Mouse (Mus musculus): ENCODE data around the gene Ccdc180.

Gene Ccdc180

GRCm38 (mm10) chr4:45890066-45890761 lies at the start of gene Ccdc180:
Gene Ccdc180 (plus strand): TSS chr4:45890303.
- DNase-seq (ENCODE audit: low spot score in 2 of 2) = peak; percentile 25 to 26

GRCm38 (mm10) chr4:45844355-45844754 lies 45.7 kb upstream of the Ccdc180 start:
- DNase-seq (ENCODE audit: low spot score in 2 of 2) = peak; percentile 51 to 63

DNA sequence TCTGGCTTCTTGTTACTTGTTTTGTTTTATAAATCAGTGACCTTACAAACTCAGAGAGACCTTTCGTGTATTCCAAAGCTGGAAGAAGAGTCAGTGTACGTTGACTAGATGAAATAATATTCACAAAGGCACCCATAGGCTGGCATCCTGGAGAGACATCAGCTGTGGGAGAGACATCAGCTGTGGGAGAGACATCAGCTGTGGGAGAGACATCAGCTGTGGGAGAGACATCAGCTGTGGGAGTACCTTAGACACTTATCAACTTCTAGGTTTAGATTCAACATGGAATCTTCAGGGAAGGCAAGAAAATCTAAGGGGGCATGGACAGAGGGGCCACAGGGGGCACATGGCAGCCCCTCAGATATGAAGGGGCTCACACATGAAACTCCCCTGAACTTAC lies 43.8 kb upstream of the Ccdc180 start:
- DNase-seq (ENCODE audit: low spot score in 2 of 2) = no peak

DNA sequence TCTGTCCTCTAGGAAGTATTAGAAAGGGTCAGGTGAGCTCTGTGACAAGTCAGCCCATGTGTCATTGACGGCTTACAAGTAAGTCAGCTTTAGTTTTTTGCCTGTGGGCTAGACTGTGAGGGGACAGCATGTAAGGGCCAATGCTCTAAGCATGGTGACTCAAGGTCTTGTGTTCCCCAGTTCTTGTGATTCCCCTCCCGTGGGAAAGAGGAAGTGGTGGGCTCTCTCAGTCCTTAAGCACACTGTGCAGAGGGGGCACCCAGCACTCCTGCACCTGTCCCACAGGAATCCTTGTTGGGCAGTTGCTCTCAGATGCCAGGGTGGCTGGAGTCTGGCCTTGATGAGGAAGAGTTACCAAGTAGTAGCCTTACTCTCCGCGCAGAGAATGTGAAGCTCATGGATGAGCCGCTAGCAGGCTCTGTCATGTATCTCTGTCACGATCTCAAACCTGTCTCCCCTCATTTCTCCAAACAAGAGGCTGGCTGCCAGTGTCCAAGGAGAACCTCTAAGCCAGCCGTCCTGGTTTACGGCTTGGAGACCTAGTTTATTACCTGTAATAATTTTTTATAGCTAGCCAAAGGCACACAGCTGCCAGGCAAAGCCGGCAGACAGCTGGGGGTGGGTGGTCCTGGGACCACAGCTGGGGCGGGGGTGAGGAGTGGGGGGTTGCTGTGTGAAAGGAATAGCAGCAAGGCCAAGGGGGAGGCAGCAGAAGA lies 41.8 kb upstream of the Ccdc180 start, which contains the start of gene Stra6l:
Gene Stra6l, plus strand, starts transcription at position 556 of the 716 bp plus-strand sequence.
- no peak for DNase-seq (ENCODE audit: low spot score in 2 of 2)

DNA sequence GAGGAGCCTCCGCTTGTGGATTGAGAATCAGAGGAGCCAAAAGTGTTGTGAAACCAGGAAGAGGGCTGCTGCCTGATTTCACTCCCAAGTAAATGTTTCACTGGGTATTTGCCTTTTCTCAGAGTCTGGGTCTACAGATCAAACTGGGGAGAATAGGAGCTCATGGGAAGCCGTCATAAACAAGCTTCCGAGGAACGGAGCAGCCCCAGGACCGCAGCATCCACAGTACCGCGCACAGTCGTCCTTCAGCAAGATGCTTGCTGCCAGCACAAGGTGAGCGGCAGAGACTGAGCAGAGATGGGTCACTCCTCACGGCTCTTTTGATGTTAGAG lies 41.3 kb upstream of the Ccdc180 start:
- DNase-seq (ENCODE audit: low spot score in 2 of 2) = no peak

GRCm38 (mm10) chr4:45849419-45849818 lies 40.7 kb upstream of the Ccdc180 start:
- DNase-seq (ENCODE audit: low spot score in 2 of 2) = no peak

DNA sequence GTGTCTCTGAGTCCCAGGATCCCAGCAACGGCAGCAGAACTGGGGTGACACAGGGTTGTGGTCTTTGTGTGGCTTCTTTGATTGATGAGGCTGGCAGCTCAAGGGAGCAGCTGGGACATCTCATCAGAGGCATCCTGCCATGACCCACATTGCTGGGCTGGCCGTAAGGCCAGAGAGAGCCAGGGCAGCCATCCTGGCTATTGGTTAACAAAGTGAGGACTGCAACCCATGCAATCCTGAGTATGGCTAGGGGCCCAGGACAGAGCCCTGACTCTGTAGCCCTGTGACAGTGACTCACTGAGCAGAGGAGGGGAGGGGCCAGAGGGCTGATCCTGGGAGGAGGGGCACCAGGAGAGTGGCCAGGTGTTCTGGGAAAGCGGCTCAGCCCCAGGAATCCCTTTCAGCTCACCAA lies 38.5 kb upstream of the Ccdc180 start:
- DNase-seq (ENCODE audit: low spot score in 2 of 2) = no peak

DNA sequence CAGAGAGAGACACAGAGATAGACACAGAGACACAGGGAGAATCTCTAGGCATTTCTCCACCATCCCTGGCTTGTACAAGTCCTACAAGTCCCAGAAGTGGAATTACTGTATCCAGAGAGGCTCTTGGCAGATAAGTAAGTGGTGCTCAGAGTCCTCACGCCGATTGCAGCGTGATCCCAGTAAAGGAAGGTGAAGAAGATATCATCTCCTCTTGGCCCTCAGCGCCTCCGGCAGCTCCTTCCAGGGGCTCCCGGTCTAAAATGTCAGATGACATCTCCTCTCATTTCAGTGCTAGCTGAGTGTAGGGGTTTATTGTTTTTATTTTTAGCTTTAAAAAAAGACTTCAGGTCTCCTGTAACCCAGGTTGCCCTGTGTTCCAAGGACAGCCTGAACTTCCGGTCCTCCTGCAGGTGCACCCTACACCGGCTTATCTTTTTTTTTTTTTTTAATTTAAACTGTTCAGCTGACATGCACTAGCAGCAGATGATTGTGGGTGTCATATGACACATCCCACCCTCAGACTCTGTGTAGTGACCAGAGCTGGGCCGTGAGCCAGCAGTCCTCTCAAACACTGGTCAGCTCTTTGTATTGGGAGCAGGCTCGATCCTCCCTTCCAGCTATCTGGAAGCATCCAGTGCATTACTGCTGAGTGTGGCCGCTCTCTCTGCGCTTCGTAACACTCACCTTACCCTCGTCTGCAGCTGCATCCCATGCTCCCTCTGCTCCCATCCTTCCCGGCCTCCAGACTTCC lies 36.4 kb upstream of the Ccdc180 start:
- no peak for DNase-seq (ENCODE audit: low spot score in 2 of 2)

DNA sequence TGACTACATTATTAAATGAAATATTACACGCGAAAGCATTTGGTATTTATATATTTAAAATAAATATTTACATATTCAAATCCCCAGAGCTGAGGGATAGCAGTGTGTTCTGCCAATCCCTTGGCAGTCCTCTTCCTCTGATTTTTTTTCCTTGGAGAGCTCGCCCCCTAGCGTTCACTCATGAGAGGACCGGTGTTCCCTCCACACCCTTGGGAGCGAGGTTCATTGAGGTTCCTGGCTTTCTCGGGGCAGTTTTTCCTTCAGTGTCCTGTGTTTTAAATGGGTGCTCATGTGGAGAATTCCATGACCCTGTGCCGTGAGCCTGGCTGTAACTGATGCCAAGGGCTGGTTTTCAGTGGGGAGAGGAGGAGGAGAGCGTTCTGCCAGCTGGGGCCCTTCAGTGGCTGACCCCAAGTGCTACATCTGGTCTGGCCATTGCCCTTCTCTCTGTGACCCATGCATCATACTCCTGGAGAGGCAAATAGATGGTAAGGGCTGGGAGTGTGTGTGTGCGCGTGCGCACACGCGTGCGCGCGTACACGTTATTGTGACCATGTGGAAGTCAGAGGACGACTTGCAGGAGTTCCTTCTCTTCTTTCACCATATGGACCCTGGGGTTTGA lies 34.2 kb upstream of the Ccdc180 start:
- peak; percentile 73 for DNase-seq (ENCODE audit: low spot score in 2 of 2)

- DNase-seq (ENCODE audit: low spot score in 2 of 2) = no peak
Measured at GRCm38 (mm10) chr4:45861160-45861559, 28.9 kb upstream of the Ccdc180 start.

DNA sequence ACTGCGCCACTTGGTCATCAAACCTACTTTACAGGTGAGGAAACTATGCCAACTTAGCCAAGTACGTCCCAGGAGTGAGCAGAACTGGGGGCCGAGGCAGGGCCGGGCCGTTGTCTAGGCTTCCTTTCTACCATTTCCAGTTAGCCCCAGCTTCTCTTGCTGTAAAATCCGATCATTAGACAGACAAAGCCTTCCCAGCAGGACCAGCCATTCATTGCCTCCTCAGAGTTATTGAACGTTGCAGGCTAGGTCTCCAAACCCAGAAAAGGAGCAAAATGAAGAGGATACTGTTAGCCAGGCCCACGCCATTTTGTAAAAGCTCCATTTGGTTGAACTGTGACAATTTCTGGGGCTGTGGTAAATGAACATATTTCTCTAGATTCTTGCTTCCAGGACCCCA lies 22.7 kb upstream of the Ccdc180 start:
- no peak for DNase-seq (ENCODE audit: low spot score in 2 of 2)

GRCm38 (mm10) chr4:45869021-45869815 lies 20.9 kb upstream of the Ccdc180 start:
- no peak for DNase-seq (ENCODE audit: low spot score in 2 of 2)

GRCm38 (mm10) chr4:45872147-45872546 lies 18.0 kb upstream of the Ccdc180 start:
- no peak for DNase-seq (ENCODE audit: low spot score in 2 of 2)

DNA sequence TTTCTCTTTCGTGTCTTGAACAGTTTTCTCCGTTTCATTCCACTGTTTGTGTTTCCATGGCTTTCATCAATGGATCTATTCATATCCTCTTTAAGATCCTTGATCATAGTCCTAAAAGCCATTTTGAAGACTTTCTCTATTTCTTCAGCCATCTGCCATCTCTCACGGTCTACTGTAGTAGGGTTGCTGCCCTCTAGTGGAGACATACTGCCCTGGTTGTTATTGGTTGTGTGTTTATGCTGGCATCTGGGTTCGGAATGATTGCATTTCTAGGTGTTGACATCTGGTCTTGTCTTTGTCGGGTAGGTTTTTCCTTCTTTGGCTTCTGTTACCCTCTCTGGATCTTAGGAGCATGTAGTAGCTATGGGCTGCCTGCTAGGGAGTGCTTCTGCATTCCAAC lies 11.2 kb upstream of the Ccdc180 start:
- peak; percentile 5 to 43 for DNase-seq (ENCODE audit: low spot score in 2 of 2)

GRCm38 (mm10) chr4:45882521-45882920 lies 7.6 kb upstream of the Ccdc180 start:
- DNase-seq (ENCODE audit: low spot score in 2 of 2) = no peak

GRCm38 (mm10) chr4:45883250-45883649 lies 6.9 kb upstream of the Ccdc180 start:
- no peak for DNase-seq (ENCODE audit: low spot score in 2 of 2)

GRCm38 (mm10) chr4:45889487-45889886 lies 616 bp upstream of the Ccdc180 start:
- DNase-seq (ENCODE audit: low spot score in 2 of 2) = no peak

DNA sequence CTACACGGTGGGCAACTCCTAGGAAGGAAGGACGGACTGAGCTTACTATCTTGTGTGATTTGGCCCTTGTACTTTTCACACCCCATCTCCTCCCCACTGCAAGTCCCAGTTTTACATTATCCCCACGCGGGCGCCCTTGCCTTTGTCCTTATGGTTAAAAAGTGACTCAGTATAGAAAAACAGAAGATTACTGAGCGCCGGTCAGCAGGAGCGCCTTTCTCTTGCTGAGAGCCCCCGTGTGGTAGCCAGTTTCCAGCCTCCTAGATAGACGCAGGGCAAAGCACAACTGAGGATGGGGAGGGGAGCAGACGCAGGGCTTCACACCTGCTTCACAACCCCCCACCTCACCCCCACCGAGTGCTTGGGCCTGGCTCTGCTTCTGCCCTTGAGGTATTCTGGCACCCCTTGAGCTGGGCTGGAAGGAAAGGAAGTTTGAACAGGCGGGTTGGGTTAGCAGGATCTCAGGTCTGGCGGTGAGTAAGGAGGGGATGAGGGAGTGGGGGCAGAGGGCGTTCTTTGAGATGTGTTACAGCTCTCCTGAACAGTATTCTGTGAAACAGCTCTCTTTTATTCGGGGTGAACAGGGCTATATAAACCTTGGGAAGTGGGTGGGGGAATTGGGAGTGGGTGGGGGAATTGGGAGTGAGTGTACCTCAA lies 6.5 kb downstream of the Ccdc180 start:
- DNase-seq (ENCODE audit: low spot score in 2 of 2) = no peak

DNA sequence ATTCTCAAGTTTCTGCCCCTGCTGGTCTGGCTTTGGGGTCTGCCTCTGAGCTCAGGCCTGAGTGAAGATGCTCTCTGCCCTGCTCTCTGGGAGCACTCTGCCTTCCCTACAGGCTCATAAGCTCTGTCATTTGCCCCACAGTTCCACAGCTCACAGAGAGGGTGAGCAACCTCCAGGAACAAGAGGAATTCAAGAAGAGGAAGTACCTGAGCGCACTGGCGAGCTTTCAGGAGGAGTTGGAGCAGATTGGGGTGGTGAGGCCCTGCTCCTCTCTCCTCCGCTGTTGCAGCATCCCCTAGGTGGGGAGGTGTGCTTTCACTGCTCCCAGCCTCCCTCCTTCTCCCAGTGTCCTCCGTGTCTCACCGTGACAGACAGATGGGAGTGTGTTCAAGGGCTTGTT lies 8.3 kb downstream of the Ccdc180 start:
- DNase-seq (ENCODE audit: low spot score in 2 of 2) = no peak

DNA sequence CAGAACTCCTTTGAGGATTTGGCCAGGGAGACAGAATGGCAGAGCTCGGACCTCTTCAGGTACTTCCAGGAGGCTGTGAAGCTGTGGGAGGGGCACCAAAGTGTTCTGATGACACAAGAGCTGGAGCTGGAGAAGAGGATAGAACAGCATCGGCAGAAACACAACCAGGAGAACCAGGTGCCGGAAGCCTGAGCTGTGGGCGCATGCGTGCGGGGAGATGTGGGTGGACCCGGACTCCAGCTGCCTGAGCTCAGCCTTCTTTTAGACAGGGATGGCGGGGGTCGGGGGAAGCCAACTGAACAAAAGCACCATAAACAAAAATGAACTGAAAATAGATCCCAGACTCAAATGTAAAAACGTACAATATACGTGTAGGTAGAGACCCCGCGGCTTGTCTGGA lies 19.2 kb downstream of the Ccdc180 start:
- DNase-seq (ENCODE audit: low spot score in 2 of 2) = peak; percentile 43

DNA sequence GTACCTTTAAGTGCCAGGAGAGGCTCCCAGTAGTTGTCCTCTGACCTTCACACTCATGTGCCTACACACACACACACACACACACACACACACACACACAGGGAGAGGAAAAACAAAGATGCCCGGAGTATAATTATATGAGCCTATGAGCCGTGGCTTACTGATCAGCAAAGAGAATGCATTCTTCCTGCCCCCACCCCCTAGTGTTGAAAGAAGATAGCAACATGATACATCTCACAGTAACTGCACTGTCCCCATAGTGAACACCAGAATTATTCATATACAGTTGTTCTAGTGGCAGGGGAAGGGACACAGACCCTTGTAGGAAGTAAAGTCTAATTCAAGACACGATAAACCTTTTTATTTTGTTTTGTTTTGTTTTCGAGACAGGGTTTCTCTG lies 19.8 kb downstream of the Ccdc180 start:
- DNase-seq (ENCODE audit: low spot score in 2 of 2) = no peak
